Mouse (Mus musculus) heart, embryonic 16.5 days (tissue): ENCODE results near the gene Cul7. TPM values are rescaled to one million over a fixed set of nuclear protein-coding genes. Genes with fewer than 3 reads are reported as not detected.

Experiments used
- ATAC-seq: fragments of 200-750 bp; cut with Nextera tagmentation; replicated peaks from 2 replicates; pipeline ENCODE4 v1.8.0; 2017; ENCODE audit warnings: moderate number of reproducible peaks; ENCODE audit not compliant: insufficient read depth, low FRiP score; ENCODE audit errors: extremely low read depth
- H3K27ac ChIP-seq: fragments of 300-500 bp; sonication (generic); 2 replicates; pipeline ENCODE4 v1.5.1; 2014; ENCODE audit warnings: mild to moderate bottlenecking, low read length, control low read depth, moderate library complexity
- H3K27me3 ChIP-seq: fragments of 300-500 bp; sonication (generic); 2 replicates; pipeline ENCODE4 v1.6.1; 2014; ENCODE audit warnings: low read length, mixed read lengths; ENCODE audit not compliant: control insufficient read depth, insufficient read depth
- H3K36me3 ChIP-seq: fragments of 300-500 bp; sonication (generic); 2 replicates; pipeline ENCODE4 v1.6.1; 2014; ENCODE audit not compliant: control insufficient read depth, insufficient read depth
- H3K4me1 ChIP-seq: fragments of 300-500 bp; sonication (generic); 2 replicates; pipeline ENCODE4 v1.6.1; 2014; ENCODE audit warnings: low read length, mixed read lengths; ENCODE audit not compliant: control insufficient read depth, insufficient read depth
- H3K4me2 ChIP-seq: fragments of 300-500 bp; sonication (generic); 2 replicates; pipeline ENCODE4 v1.6.1; 2014; ENCODE audit warnings: low read depth, mild to moderate bottlenecking, control low read depth, low read length
- H3K4me3 ChIP-seq: fragments of 300-500 bp; sonication (generic); 2 replicates; pipeline ENCODE4 v1.5.1; 2014; ENCODE audit warnings: mild to moderate bottlenecking, control low read depth, low read length
- H3K9ac ChIP-seq: fragments of 300-500 bp; sonication (generic); 2 replicates; pipeline ENCODE4 v1.6.1; 2014; ENCODE audit warnings: low read length, control low read depth
- H3K9me3 ChIP-seq: fragments of 300-500 bp; sonication (generic); replicated peaks from 2 replicates; pipeline ENCODE4 v1.6.1; 2016; ENCODE audit warnings: low read length; ENCODE audit not compliant: control insufficient read depth
- WGBS: fragments of 180-500 bp; shearing (Covaris S2); extraction: QIAGEN DNeasy Blood & Tissue Kit; methylation state at CpG from one replicate; pipeline ENCODE4 v1.1.7; 2014; 5-methylcytosine and 5-hydroxymethylcytosine counted together
- polyA plus RNA-seq: library from polyadenylated mRNA; unstranded; fragments of >200 nt; fragmentation: Nextera tagmentation; extraction: Ambion mirVana; gene quantifications from 2 replicates; pipeline ENCODE4 v1.2.1, GENCODE M21; 2015

Gene Cul7
- polyA plus RNA-seq, 1 experiment from 2014 or later = 39.8 TPM

DNA sequence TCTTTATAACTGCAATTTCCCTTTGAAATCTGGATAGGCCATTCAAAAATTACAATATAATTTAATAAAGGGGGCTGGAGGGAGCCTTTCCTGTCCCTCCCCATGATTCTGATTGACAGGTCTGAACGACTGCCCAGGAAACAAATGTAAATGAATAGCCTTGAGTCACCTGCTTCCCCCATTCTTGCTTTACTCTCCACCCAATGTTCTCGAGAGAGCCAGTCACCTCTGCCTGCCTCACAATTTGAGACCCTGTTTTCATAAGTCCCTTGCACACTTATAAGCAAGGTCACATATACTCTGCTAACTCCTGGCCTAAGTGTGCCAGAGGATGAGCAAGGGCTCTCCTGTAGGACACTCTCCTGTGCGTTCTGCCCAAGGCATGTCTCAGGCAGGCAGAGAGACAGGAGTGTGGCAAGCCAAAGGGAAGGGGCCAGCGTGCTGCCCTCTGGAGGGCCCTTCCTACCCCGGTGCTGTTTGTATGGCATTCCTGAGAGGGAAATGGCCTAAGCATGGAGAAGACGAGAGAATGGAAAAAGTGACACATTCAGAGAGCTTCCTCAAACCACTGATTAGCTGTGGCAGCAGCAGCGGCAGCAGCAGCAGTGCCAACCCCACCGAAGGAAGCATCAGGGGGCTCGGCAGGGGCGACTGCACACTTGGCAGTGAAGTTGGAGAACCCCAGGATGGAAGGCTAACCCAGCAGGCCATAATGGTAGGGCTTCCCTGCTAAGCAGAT is 26.1 kb upstream of the Cul7 start:
- Histone ChIP-seq H3K27me3 (no peaks in the 10 kb centered on the region), H3K9me3 (no peaks in the 10 kb centered on the region), H3K4me1 (peaks cover 73% of the 10 kb centered on the region), H3K36me3 (no peaks in the 10 kb centered on the region), H3K9ac (peak overlapping the region; percentile 51), H3K4me2 (peak overlapping the region; percentile 42), H3K27ac (peak overlapping the region; percentile 73), H3K4me3 (no peak overlapping the region)
- 13% methylated on average over 10 of the region's 10 CpGs for WGBS
- peak; percentile 23; the same call in 1 of the 2 replicates for ATAC-seq

DNA sequence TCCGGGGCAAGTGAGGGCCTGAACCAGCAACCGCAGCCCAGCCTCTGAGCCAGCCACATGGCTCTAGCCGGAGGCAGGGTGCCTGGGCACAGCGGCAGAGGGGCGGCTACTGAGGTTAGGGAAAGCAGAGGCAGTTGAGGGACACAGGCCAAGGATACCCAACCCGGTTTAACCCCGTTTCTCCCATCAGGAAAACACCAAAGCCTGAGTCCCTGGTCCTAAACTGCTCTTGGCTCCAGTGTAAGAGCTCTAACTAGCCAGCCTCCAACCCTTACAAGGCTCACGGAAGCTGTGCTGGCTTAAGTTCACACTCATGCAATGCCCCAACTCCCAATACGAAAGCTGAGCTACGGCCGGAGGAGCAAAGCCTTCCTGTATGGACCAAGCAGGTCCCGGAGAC is 25.5 kb upstream of the Cul7 start:
- Histone ChIP-seq H3K9ac (peak overlapping the region; percentile 51), H3K27me3 (no peaks in the 10 kb centered on the region), H3K4me3 (0 out of 2 replicates have a peak overlapping the region, but pooled peaks have one; percentile 2), H3K4me2 (peak overlapping the region; percentile 42), H3K36me3 (no peaks in the 10 kb centered on the region), H3K27ac (peak overlapping the region; percentile 73), H3K9me3 (no peaks in the 10 kb centered on the region), H3K4me1 (peaks cover 68% of the 10 kb centered on the region)
- no peak for ATAC-seq
- WGBS = 55% methylated on average over 12 of the region's 12 CpGs

DNA sequence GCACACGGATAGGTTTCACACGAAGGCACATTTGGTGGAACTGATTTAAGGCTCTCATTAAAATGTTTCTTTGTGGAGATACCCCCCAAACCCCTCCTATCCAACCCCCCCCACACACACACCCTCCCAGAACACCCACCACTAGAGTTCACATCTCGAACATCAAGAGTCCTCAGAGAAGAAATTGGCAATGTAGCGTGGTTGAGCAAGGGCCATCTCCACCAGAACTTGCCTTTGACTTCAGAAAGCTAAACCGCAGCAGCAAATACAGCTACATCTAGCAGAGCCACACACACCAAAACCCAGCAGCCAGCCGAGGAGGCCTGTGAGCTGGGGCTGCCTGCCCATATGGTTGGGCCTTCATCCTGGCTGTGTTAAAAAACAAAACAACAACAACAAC is 22.7 kb upstream of the Cul7 start:
- ATAC-seq = no peak
- Histone ChIP-seq H3K9me3 (no peaks in the 10 kb centered on the region), H3K27ac (peak overlapping the region; percentile 32; the same call in 1 of the 2 replicates), H3K4me1 (peaks cover 54% of the 10 kb centered on the region), H3K9ac (peak overlapping the region; percentile 98), H3K4me2 (peak overlapping the region; percentile 83), H3K36me3 (peaks cover 7% of the 10 kb centered on the region), H3K27me3 (no peaks in the 10 kb centered on the region), H3K4me3 (peak overlapping the region; percentile 95)
- 48% methylated on average over 6 of the region's 6 CpGs for WGBS

DNA sequence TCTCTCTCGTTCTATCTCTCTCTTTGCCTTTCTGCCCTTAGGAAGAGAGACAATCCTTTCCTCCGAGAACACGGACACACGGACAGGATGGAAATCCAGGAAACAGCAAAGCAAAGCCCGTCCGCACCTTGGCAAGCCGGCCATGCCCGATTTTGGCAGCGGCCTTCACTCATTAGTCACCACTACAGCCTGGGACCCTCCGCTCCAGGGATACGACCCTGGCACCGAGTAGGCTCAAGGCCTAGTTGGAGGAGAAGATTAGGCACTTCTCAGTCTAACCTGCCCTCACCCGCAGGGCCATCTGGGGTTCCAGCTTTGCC is 21.7 kb upstream of the Cul7 start:
- Histone ChIP-seq H3K4me2 (peak overlapping the region; percentile 83), H3K9ac (peak overlapping the region; percentile 98), H3K36me3 (peaks cover 11% of the 10 kb centered on the region), H3K9me3 (no peaks in the 10 kb centered on the region), H3K4me1 (peaks cover 48% of the 10 kb centered on the region), H3K27ac (peak overlapping the region; percentile 95), H3K4me3 (peak overlapping the region; percentile 95), H3K27me3 (no peaks in the 10 kb centered on the region)
- WGBS = under 1% methylated on average over 13 of the region's 13 CpGs
- ATAC-seq = peak; percentile 3; the same call in 1 of the 2 replicates

DNA sequence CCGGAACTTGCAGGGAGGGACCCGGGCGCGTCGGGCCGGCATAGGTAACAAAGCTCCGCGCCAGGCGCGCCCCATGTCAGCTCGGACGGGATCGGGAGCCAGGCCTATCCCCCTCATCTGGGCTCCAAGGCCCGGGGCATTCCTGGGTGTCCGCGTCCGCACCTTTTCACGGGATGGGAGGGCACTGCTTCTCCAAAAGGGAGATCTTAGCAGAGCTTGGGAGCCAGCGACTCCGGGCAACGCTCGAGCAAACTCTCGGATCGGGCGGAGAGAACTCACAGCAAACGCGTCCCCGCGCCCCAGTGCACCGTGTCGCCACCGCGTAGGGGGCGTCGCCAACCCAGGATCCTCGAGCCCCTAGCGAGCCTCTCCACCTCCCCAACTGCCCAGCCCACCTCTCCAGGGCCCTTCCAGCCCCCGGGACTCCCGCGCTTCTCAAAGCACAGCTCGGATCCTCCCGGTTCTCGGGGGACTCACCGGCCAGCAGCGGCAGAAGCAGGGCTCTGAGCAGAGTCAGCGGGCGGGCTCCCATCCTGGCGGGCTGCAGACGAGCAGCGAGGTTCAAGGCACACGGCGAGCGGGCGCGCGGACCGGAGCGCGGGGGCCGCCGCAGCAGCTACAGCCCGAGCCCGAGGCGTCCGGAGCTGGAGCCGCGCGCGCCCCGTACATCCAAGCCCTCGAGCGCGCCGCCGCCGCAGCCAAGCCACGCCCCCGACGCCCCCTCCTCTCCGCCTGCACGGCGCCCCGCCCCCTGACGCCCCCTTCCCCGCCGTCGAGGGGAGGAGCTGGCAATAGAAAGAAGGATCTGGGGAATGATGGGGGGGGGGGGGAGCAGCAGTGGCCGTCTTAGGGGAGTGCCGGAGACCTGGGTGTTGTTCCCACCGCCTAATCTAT is 21.1 kb upstream of the Cul7 start, which contains the start of gene Ptk7:
TSS of gene Ptk7 (minus strand) at position 714 of the 894 bp plus-strand sequence.
- WGBS = under 1% methylated on average over 81 of the region's 90 CpGs
- ATAC-seq = peak; percentile 68
- peak within 1 kb of the TSS; percentile 95 for H3K4me3 ChIP-seq
- H3K9ac ChIP-seq = peak within 1 kb of the TSS; percentile 98
- H3K9me3 ChIP-seq = no peaks in the 10 kb centered on the region
- H3K27ac ChIP-seq = peak within 1 kb of the TSS; percentile 95
- peaks cover 42% of the 10 kb centered on the region for H3K4me1 ChIP-seq
- no peaks in the 10 kb centered on the region for H3K27me3 ChIP-seq
- H3K4me2 ChIP-seq = peak within 1 kb of the TSS; percentile 83
- peaks cover 11% of the 10 kb centered on the region for H3K36me3 ChIP-seq

DNA sequence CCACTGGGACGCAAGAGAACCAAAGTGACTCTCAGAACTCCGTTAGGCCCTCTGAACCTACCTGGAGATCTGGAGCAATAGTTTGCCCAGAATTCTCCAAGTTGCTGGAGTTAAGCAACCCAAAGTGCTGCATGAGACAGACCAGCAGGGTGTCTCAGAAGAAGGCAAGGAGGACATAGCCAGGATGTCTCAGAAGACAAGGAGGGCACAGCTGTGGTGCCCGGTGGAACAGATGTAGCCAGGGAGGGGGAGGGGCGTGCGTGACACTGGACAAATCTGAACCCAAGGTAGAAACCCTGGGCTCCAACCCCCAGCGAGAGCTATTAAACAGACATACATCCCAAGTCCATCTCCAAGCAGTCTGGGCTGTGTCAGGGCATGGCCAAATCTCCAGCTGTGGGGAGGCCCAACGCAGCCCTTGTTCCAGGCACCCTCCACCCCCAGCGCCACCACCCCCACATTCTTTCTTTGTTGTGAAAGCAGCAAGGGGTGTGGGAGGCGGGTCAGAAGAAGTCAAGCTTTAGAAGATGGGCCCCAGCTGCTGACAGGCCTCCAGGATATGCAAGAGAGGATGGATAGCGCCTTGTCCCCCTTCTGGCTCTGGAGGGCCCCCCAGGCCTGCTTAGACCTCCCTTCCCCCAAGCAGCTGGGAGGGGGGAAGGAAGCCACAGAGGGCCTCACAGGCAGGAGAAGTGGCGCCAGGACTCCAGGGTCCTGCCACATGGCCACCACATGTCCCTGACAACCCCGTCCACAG is 20.3 kb upstream of the Cul7 start:
- Histone ChIP-seq H3K9me3 (no peaks in the 10 kb centered on the region), H3K4me2 (peak overlapping the region; percentile 83), H3K9ac (peak overlapping the region; percentile 98), H3K36me3 (peaks cover 11% of the 10 kb centered on the region), H3K27ac (peak overlapping the region; percentile 95), H3K4me3 (peak overlapping the region; percentile 95), H3K4me1 (peaks cover 34% of the 10 kb centered on the region), H3K27me3 (no peaks in the 10 kb centered on the region)
- peak; percentile 53 for ATAC-seq
- 13% methylated on average over 12 of the region's 12 CpGs for WGBS

DNA sequence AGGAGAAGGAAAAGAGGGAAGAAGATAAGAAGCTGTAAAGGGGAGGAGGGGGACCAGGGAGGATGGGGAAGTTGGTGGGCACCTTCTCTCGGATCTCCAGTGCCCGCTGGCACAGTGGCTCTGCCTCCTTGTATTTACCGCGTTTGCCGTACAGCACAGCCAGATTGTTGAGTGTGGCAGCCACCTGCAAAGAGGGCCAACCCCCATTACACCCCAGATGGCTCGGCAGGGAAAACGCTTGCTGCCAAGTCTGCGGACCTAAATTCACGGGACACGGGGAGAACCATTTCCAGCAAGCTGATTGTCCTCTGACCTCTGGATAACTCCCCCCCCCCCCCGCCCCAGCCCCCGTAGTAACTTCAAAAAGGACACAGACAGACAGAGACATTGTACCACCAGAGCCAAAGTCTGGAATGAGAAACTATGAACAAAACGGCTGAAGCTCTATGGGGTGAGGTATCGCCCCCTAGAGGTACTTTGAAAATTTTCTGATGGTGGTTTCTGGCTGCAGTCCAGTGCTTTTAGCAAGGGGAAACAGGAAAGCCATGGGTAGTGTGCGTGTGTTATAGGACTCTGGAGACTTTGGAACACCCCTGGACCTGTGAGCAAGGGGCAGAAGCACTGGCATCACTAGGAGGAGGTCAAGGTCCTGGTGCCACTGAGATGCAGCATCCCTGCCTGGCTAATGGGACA is 13.2 kb upstream of the Cul7 start:
- Histone ChIP-seq H3K27ac (no peak overlapping the region), H3K9me3 (no peaks in the 10 kb centered on the region), H3K4me2 (peak overlapping the region; percentile 53), H3K9ac (peak overlapping the region; percentile 50), H3K36me3 (peaks cover 17% of the 10 kb centered on the region), H3K4me1 (peaks cover 6% of the 10 kb centered on the region), H3K4me3 (peak overlapping the region; percentile 18; the same call in 1 of the 2 replicates), H3K27me3 (no peaks in the 10 kb centered on the region)
- whole genome bisulfite sequencing = 22% methylated on average over 15 of the region's 15 CpGs
- ATAC-seq = no peak

DNA sequence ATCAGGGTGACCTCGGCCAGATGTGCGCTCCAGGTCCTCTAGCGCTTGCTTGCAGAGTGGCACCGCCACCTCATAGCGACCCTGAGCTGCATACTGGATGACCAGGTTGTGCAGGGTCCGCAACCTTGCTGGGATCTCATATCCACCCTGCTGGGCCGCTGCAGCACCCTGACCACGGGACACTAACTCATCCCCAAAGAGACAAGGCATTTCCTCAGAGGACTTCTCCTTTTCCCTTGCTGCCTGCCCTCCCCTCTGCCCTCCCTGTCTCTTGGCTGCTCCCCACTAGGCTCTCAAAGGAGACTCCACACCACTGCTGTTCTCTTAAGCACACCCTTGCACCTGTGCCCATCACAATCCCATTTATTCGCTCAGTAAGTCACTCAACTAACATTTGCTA is 10.2 kb upstream of the Cul7 start:
- WGBS = 75% methylated on average over 9 of the region's 9 CpGs
- H3K9me3 ChIP-seq = no peaks in the 10 kb centered on the region
- H3K9ac ChIP-seq = no peak overlapping the region
- peaks cover 12% of the 10 kb centered on the region for H3K4me1 ChIP-seq
- H3K27ac ChIP-seq = no peak overlapping the region
- H3K4me2 ChIP-seq = no peak overlapping the region
- H3K4me3 ChIP-seq = no peak overlapping the region
- ATAC-seq = no peak
- peaks cover 13% of the 10 kb centered on the region; the same call in 1 of the 2 replicates for H3K36me3 ChIP-seq
- H3K27me3 ChIP-seq = no peaks in the 10 kb centered on the region
